Mouse (Mus musculus) neutrophil, adult 59 days (primary cell): ENCODE measurements around the gene Ints6l. TPM values are rescaled to one million over a fixed set of nuclear protein-coding genes. Genes with fewer than 3 reads are reported as not detected.

Source experiments
- total RNA-seq, 2 experiments: library from RNA; stranded (reverse); gene quantifications; 1 replicate in 1 of 2; 2 replicates in 1 of 2; pipeline ENCODE4 v1.2.4; 2023

Ints6l gene
- total RNA-seq, result 100 to 1,000 TPM in 1 of 2 experiments, 10 to 100 TPM in 1; 88.6 to 116 TPM

GRCm38 (mm10) chrX:56454671-56455371 is at the start of gene Ints6l:
Gene Ints6l, plus strand, starts transcription at chrX:56454857.

GRCm38 (mm10) chrX:56447524-56448015 is 7.1 kb upstream of the Ints6l start, which contains the start of gene Gm2174:
Gene Gm2174, plus strand, starts transcription at chrX:56447965.

GRCm38 (mm10) chrX:56524442-56524841 is 69.8 kb downstream of the Ints6l start, which contains the start of gene Gm10477:
Gene Gm10477, plus strand, starts transcription at chrX:56524742.

GRCm38 (mm10) chrX:56549506-56549905 is 94.8 kb downstream of the Ints6l start, which contains the start of gene Gm648:
Gene Gm648, minus strand, starts transcription at chrX:56549606.

Other genes with a start within 250 kb of the Ints6l start
- gene Gm773, start 242.0 kb upstream of the Ints6l start, total RNA-seq, result not detected
- under 1 TPM; 0.20 to 0.49 TPM for gene Zfp449, start 108.5 kb upstream of the Ints6l start, total RNA-seq
- not detected for gene Smim10l2a, start 80.3 kb upstream of the Ints6l start, total RNA-seq
- not detected for gene Gm2174, start 6.9 kb upstream of the Ints6l start, total RNA-seq
- not detected for gene Gm10477, start 69.9 kb downstream of the Ints6l start, total RNA-seq
- not detected for gene Gm648, start 94.7 kb downstream of the Ints6l start, total RNA-seq
- 10 to 100 TPM; 10.1 to 11.4 TPM for gene Mmgt1, start 143.2 kb downstream of the Ints6l start, total RNA-seq
- 10 to 100 TPM in 1 of 2 experiments, 1 to 10 TPM in 1; 7.9 to 16.7 TPM for gene Slc9a6, start 154.9 kb downstream of the Ints6l start, total RNA-seq